Mouse (Mus musculus) lung, adult 2 months (tissue): ENCODE data around the gene Tsr3. TPM values are rescaled to one million over a fixed set of nuclear protein-coding genes. Genes with fewer than 3 reads are reported as not detected.

ENCODE experiments used
- DNase-seq: peaks from one replicate; pipeline ENCODE4 v3.0.0; 2022
- H3K4me1 ChIP-seq: fragments of 200-500 bp; 2 replicates; pipeline ENCODE4 v1.6.1; 2011; ENCODE audit warnings: low read length; ENCODE audit not compliant: control insufficient read depth, insufficient read depth
- H3K4me3 ChIP-seq: fragments of 200-500 bp; replicated peaks from 2 replicates; pipeline ENCODE3; 2011; ENCODE audit warnings: low read depth, mild to moderate bottlenecking, control low read depth, low read length; ENCODE audit errors: extremely low read depth
- CTCF ChIP-seq: fragments of 200-500 bp; IDR thresholded peaks from 2 replicates; pipeline ENCODE4 v1.5.1; 2011; ENCODE audit warnings: mild to moderate bottlenecking, low read length, control low read depth; ENCODE audit not compliant: insufficient read depth
- POLR2A ChIP-seq: fragments of 200-500 bp; IDR thresholded peaks from 2 replicates; pipeline ENCODE4 v1.6.1; 2011; ENCODE audit warnings: low read depth, mild to moderate bottlenecking, control low read depth, low read length, borderline replicate concordance; ENCODE audit errors: extremely low read depth
- WGBS: fragments of 180-500 bp; shearing (Covaris S2); methylation state at CpG from one replicate; pipeline ENCODE4 v1.1.7; 2018; 5-methylcytosine and 5-hydroxymethylcytosine counted together
- polyA plus RNA-seq: library from polyadenylated mRNA; depleted of rRNA; stranded (reverse); fragments of >200 nt; gene quantifications from 2 replicates; pipeline ENCODE4 v1.2.3, GENCODE M21; 2012

Tsr3 gene
- polyA plus RNA-seq, 1 experiment: 16.9 TPM

DNA sequence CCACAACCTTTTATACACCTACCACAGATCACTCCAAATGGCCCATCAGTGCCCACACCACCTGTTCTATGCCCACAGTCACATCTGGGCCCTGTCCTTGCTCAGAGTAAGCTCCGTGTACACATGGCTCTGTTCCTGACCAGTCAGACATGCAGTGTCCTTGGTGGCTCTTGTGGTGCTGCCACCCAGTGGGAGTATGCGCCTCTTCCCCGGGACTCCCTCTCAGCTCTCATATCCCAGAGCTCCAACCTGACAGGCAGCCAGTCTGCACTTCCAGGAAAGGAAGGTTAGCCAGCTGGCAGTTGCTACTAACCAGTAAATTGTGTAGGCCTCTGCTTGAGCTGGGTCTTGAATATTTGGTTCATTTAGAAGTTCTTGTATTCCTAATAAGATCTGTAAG is 24.5 kb downstream of the Tsr3 start:
- no peak overlapping the region for H3K4me3 ChIP-seq
- no peak for DNase-seq
- TF ChIP-seq POLR2A (no peak), CTCF (0 out of 2 replicates have a peak, but pooled peaks have one; percentile 24)
- no peaks in the 10 kb centered on the region for H3K4me1 ChIP-seq
- WGBS: 40% methylated on average over 3 of the region's 3 CpGs

DNA sequence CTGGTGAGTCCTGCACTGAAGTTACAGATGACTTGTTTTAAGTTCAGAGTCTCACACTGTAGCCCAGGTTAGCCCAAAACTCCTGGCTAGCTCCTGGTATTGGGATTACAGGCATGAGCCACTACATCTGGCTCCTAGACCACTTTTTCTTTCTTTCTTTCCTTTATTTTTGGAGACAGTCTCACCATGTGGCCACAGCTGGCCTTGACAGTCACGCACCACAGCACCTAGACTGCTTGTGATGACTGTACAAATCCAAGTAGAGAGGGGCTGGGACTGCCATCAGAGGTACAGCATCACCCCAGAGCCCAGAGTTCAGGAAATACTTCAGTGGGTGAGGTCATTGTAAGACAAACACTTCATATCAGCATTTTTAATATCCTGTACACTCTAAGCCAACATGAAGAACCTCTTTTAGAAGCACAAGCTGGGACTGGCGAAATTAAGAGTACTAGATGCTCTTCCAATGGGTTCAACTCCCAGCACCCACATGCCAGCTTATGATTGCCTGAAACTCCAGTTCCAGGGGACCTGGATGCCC is 30.9 kb downstream of the Tsr3 start:
- no peak overlapping the region for H3K4me3 ChIP-seq
- 25% methylated on average over 2 of the region's 2 CpGs for WGBS
- TF ChIP-seq POLR2A (no peak), CTCF (no peak)
- peaks cover 24% of the 10 kb centered on the region for H3K4me1 ChIP-seq
- no peak for DNase-seq

DNA sequence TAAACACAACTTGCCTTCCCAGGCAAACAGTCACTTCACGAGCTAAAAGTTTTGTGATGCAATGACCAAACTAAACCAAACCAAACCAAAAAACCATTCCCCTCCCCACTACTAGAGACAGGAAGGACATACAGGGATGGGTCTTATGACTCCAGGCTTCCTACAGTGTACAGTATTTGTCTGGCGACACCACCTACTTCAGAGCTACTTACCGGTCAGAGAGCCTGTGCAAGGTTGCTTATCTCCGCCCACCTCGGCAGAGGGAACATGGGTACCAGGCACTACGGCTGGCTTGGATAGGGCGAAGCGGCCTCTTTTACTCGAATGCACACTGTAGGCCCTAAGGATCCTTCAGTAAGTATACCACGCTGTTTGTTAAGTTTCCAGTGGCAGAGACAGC is 32.4 kb downstream of the Tsr3 start:
- DNase-seq: peak; percentile 36
- WGBS: under 1% methylated on average over 10 of the region's 10 CpGs
- TF ChIP-seq CTCF (no peak), POLR2A (peak; percentile 48; the same call in 1 of the 2 replicates)
- H3K4me3 ChIP-seq: peak overlapping the region; percentile 92
- H3K4me1 ChIP-seq: peaks cover 24% of the 10 kb centered on the region

DNA sequence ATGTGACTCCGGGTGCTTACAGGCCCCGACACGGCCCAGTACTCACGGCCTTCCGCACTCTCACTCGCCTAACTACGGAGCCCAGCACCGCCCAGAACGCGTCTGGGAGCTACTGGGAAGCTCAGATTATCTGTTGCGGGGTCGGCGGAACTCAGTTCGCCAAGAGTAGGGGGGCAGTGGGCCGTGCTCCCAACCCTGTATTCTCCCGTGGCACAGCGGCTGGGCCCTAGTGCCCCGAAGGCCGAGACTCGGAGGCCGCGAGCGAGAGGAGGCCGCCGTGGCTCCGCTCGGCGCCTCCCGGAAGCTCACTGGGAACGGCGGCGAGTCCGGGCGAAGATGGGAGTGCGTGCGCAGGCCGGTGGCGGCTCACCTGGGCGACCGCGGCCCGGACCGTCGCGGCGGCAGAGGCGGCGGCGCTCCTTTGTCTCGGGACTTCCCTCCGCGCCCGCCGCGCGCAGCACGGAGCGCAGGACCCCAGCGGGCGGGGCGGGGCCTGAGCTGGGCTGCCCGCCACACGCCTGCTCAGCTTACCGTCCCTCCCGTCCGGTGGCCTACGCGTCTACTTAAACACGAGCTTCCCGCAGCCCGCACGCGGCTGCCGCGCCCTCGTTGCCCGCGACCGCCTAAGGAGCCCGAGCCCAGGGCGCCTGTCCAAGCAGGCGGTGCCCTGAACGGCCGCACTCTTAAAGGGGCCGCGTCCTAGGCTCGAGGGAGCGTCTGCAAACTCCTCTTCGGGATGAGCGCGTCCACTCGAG is 33.2 kb downstream of the Tsr3 start:
- peak overlapping the region; percentile 92 for H3K4me3 ChIP-seq
- peak; percentile 96 for DNase-seq
- peaks cover 24% of the 10 kb centered on the region for H3K4me1 ChIP-seq
- under 1% methylated on average over 92 of the region's 92 CpGs for WGBS
- TF ChIP-seq POLR2A (peak; percentile 47; the same call in 1 of the 2 replicates), CTCF (no peak)

DNA sequence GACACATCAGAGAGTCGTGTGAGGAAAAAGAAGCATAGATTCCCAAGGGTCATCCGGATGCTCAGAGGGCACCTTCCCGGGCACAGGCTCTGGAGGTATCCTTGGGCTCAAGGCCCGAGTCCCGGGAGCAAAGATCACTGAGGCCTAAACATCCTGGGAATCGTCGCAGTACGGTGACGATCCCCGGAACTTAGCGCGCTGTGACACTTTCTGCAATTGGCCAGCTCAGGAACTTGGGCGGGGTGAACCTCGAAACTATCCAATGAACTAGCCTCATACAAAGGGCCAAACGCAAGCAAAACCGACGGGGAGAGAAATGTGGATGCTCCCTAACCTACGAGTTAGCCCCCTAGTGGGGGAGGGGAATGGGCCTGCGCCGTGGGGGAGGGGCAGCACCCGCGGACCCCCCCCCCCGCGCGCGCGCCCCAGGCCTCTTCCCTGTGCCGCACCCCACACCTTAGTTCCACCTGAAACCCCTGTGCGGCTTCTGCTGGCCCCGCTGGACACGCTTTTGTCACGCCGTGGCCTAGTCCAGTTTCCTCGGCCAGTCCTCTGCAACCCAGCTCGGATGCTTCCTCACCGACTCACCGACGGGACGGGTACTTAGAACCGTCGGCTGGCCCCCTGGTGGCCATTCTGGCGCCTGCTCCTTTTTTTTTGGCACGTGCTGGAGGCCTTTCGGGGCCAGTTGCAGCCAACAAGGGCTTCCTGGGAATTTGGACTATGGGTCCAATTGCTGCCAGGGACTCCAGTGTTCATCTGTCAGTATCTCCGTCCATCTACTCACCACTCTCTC is 33.9 kb downstream of the Tsr3 start:
- TF ChIP-seq POLR2A (peak; percentile 64; the same call in 1 of the 2 replicates), CTCF (peak; percentile 54)
- WGBS: 1% methylated on average over 42 of the region's 45 CpGs
- DNase-seq: peak; percentile 98
- Histone ChIP-seq H3K4me3 (peak overlapping the region; percentile 92), H3K4me1 (peaks cover 24% of the 10 kb centered on the region)

DNA sequence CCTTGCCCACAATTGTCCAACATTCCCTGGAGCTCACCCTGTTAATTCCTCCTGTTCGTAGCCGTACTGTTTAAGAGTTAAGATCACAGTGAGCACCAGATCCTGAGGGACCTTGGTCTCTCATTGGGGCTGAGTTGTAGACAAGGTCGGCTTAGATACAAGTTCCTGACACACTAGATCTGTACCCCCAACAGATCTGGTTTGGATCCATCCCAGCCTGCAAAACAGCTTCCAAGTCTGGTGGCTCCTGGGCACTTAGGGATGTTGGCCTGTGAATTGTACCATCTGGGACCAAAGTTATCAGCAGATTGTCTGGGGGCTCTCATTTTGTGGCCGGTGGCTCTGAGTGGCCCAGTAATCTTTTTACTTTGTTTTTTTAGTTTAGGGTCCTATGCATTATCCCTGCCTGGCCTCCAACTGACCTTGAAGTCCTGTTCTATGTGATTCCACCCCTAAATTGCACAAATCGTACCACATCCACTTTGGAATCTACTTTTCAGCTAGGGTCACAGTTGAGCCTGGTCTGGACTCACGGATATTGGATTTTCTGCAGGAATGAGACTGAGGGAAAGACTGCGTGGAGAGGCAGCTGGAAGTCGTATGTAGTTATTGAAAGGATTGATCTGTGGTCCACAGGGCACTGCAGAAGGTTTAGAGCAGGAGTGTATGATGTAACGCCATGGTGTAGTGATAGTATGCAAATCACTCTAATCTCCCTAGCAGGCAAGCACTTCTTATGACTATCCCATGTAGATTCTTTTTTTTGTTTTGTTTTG is 34.8 kb downstream of the Tsr3 start, which contains the start of gene Ube2i:
Gene Ube2i, minus strand, starts transcription at position 52 of the 776 bp plus-strand sequence.
- WGBS: 82% methylated on average over 9 of the region's 9 CpGs
- no peak for DNase-seq
- H3K4me1 ChIP-seq: peaks cover 24% of the 10 kb centered on the region
- TF ChIP-seq POLR2A (no peak), CTCF (no peak)
- H3K4me3 ChIP-seq: peak within 1 kb of the TSS; percentile 92

DNA sequence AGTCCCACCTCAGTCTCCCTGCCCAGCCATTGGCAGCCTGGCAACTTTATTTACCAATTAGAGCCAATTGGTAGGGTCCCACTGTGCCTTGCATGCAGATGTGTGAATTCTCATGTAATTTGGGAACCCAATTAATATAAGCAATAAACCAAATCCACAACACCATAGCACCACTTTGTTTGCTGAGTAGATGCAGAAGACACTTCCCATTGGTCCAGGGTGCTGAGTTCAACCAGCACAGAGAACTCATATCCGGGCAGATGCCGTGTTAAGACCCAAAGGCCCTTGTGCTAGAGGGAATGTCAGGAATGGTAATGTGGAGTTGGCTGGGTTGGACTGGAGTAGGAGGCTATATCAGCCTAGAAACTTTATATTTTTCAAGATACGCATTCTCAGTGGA is 35.9 kb downstream of the Tsr3 start:
- DNase-seq: no peak
- peaks cover 19% of the 10 kb centered on the region for H3K4me1 ChIP-seq

DNA sequence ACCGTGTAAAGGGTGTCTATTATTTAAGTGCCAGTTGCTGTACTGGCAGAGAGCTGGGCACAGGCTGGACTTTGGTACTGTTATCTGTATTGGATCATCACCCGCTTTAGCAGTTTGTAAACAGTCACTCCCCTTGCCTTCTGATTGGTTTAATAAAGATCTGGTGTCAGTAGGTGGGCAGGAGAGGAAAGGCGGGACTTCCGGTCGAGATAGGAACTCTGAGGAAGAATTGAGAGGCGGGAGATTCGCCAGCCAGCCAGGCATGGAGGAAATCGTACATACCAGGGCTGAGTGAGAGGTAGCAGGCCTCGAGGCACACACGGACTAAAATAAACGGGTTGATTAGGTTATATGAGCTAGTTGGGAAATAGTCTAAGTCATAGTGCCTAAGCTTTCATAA is 42.2 kb downstream of the Tsr3 start:
- TF ChIP-seq POLR2A (no peak), CTCF (no peak)
- peak; percentile 55 for DNase-seq
- H3K4me3 ChIP-seq: no peak overlapping the region
- H3K4me1 ChIP-seq: peaks cover 2% of the 10 kb centered on the region; the same call in 1 of the 2 replicates
- 21% methylated on average over 11 of the region's 11 CpGs for WGBS

More for the DNA sequence above, 35.9 kb downstream of the Tsr3 start:
- WGBS: 96% methylated on average over 3 of the region's 3 CpGs
- TF ChIP-seq POLR2A: no peak
- no peak for TF ChIP-seq CTCF
- H3K4me3 ChIP-seq: no peak overlapping the region
